Mouse (Mus musculus): ENCODE results near the gene Nck2.

DNA sequence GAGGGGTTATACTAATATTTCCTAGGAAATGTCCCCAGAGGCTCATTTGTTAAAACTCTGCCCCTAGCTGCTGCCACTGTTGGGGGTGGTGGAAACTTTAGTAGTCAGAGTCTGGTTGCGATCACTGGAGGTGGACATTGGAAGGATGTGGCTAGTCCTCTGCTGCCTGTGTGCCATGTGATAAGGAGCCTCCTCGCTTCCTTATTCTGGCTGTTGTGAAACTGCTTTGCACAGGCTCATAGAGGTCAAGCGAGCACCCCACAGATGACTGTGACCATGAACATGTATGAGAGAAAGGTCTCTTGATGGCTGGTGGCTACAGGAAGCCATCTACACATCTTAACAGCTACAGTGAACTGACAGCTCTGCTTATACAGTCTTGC, 76.6 kb downstream of the Nck2 start:
- TF ChIP-seq CTCF (IDR thresholded peaks at IDR 0.05) (no peak), POLR2A (IDR thresholded peaks at IDR 0.05; ENCODE audit: insufficient read depth, low read depth, low read length) (no peak)

All from heart, adult 2 months (tissue).